Mouse (Mus musculus) gastrocnemius, postnatal 10 days (tissue): Measurements from ENCODE around the gene Kif3a. TPM values are rescaled to one million over a fixed set of nuclear protein-coding genes. Genes with fewer than 3 reads are reported as not detected.
A peak's percentile ranks its signal among the peaks of the same experiment; 100 is the strongest.
"Not testable (repeated sequence)": the region's sequence is repeated elsewhere in the genome, so short reads cannot be mapped to it uniquely, and the experiment has no call there.

Experiments
- DNase-seq: peaks from one replicate; pipeline ENCODE4 v3.0.0; 2021; ENCODE audit warnings: mixed read lengths
- total RNA-seq, 2 experiments: library from RNA; stranded (reverse); gene quantifications; 2 replicates each; pipeline ENCODE4 v1.2.3; 2021

The Kif3a gene
- total RNA-seq, 2 experiments from 2014 or later: 9.4 to 11.1 TPM

GRCm38 (mm10) chr11:53543021-53543420 is 24.2 kb upstream of the Kif3a start:
- DNase-seq: no peak

DNA sequence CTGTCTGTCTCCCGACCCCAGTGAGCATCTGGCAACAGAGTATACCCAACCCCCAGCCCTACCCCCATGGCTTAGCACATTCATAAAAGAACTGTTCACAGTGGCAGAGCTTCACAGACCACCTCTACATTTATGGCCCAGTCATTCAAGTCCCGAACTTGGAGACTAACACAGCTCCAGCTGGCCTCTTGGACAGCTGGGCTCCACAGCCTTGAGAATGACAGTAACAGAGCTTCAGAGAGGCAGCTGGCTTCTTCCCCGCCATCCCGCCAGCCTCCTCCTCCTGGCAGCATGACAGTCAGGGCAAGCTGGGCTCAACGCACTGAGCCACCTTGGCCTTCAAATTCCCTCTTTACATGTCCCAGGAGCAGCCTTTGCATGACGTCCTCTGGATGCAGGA is 20.9 kb upstream of the Kif3a start:
- peak; percentile 45 for DNase-seq

- no peak for DNase-seq
These were observed 19.6 kb upstream of the Kif3a start for GRCm38 (mm10) chr11:53547566-53547965.

DNA sequence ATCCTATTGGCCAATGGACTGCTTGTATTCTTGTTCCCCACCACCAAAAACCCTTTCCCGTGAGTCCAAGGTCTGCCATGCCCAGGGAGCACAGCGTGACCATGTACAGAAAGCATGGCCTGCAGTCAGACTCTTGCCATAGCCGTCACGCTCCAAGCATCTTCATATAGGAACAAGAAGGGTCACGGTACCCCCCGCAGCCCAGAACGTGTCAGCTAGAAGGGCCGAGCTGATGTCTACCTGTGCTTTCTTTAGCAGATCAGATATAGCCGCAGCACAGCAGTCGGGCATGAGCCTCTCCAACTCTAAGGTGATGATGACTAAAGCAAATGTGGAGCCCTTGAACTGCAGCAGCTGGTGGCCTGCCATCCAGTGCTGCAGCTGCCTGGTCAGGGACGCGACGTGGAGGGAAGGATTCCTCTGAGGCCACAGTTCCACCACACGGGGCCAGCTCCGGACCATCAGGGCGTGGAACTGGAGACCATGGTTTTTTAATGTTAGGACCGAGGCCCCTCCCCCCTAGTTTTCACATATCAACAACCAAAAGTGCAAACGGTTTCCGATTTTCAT is 19.1 kb upstream of the Kif3a start:
- no peak for DNase-seq

- no peak for DNase-seq
These were observed 16.5 kb upstream of the Kif3a start for GRCm38 (mm10) chr11:53550714-53551113.

GRCm38 (mm10) chr11:53551754-53552153 is 15.4 kb upstream of the Kif3a start:
- DNase-seq: no peak

DNA sequence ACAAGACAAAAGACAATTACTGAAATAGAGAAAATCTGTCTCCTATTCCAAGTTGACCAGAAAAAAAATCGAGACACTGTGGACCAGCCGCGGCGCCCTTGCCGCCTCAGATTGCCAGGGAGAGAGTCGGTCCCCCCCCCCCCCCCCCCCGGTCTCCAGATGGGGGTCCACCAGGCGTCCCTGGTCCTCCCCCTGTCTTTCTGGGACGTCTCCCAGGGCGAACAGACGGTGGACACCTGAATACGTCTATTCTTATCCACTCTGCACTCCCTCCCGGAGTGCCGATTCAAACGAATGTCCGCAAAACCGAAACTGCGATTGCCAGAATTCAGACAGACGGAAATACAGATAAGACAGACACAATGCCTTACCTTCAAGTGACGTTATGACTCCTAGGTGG is 10.7 kb upstream of the Kif3a start:
- not testable (repeated sequence) for DNase-seq

DNA sequence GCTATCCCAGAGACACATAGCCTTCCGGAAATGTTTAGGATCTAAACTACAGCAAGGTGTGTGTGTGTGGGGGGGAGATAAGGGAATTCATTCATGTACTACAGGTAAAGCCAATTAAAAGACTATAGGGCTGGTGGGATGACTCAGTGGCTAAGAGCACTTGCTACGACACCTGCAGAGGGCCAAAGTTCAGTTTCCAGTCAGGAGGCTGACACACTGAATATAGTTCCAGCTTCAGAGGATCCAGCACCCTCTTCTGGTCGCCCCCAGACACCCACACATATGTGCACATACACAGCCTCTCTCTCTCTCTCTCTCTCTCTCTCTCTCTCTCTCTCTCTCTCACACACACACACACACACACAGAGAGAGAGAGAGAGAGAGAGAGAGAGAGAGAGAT is 9.2 kb upstream of the Kif3a start:
- not testable (repeated sequence) for DNase-seq

DNA sequence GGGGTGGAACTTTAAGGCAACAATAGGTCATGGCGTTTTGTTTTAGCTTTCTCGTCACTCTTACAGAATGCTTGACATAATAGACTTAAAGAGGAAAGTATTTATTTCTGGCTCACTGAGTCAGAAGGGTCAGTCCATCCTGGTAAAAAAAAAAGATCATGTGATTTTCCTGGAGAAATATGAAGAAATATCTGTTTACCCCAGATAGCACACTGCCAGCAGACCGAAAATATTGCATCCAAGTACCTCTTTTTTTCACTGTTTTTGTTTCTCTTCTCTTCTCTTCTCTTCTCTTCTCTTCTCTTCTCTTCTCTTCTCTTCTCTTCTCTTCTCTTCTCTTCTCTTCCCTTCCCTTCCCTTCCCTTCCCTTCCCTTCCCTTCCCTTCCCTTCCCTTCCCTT is 7.2 kb upstream of the Kif3a start:
- DNase-seq: not testable (repeated sequence)

GRCm38 (mm10) chr11:53561986-53562385 is 5.2 kb upstream of the Kif3a start:
- DNase-seq: no peak

DNA sequence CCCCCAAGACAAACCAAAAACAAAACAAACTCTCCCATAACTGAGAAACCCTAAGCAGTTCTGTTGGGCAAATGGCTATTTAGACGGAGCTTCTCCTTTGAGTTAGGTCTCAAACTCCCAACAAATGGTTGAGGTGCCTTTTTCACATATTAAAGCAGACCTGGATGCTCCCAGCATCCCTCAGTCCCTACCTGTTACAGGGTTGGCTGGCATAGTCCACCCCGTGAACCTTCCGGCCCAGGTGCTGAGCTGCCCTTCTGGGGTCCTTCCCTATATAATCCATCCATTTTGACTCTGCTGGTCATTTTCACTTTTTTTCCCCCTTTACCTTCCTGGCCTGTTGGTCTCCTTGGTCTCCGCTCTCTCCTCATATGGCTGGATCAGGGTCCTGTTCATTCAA is 533 bp upstream of the Kif3a start:
- DNase-seq: no peak

- DNase-seq: no peak
These were observed 13.4 kb downstream of the Kif3a start for GRCm38 (mm10) chr11:53580562-53580961.

- DNase-seq: no peak
These were observed 16.0 kb downstream of the Kif3a start for GRCm38 (mm10) chr11:53583151-53583550.

GRCm38 (mm10) chr11:53584849-53585248 is 17.7 kb downstream of the Kif3a start:
- DNase-seq: no peak

- no peak for DNase-seq
These were observed 18.3 kb downstream of the Kif3a start for GRCm38 (mm10) chr11:53585510-53585909.

- no peak for DNase-seq
These were observed 21.1 kb downstream of the Kif3a start for GRCm38 (mm10) chr11:53588279-53588678.

GRCm38 (mm10) chr11:53590368-53590768 is 23.2 kb downstream of the Kif3a start:
- peak; percentile 40 for DNase-seq

- DNase-seq: no peak
These were observed 23.9 kb downstream of the Kif3a start for GRCm38 (mm10) chr11:53591116-53591515.

GRCm38 (mm10) chr11:53604983-53605382 is 37.8 kb downstream of the Kif3a start:
- no peak for DNase-seq

GRCm38 (mm10) chr11:53605609-53606008 is 38.4 kb downstream of the Kif3a start:
- no peak for DNase-seq

GRCm38 (mm10) chr11:53609231-53609630 is 42.1 kb downstream of the Kif3a start:
- no peak for DNase-seq

GRCm38 (mm10) chr11:53609672-53610071 is 42.5 kb downstream of the Kif3a start:
- no peak for DNase-seq

DNA sequence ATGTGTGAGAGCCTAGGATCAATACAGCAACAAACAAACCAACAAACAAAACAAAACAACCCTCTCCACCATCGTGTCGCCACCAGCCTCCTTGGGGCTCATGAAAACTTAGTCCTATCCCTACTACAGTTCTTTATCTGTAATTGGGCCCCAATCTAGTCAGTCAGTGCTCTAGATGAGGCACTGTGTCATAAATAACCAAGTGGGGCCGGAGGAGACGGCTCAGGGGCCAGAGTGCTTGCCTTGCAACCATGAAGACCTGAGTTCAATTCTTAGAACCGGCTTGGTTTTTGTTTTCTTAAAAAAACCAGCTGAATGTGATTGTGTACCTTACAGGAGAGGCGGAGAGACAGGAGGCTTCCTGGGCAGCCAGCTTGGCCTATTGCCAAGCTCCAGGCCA is 48.0 kb downstream of the Kif3a start:
- DNase-seq: no peak

DNA sequence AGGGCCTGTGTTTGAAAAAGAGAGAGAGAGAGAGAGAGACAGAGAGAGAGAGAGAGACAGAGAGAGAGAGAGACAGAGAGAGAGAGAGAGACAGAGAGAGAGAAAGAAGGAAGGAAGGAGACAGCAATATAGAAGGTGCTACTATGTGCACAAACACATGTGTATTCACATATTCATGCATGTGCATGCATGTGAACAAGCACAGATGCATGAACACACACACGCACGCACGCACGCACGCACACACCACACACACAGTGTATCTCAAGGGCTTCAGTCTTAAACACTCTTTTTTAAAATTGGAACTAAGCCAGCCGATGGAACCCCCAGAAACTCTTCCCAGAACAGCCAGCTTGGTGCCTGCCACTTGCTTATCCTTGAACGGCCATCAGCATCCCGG is 48.4 kb downstream of the Kif3a start:
- no peak for DNase-seq
